Mouse (Mus musculus): ENCODE measurements around the gene Med11. TPM values are rescaled to one million over a fixed set of nuclear protein-coding genes. Genes with fewer than 3 reads are reported as not detected.

Med11 gene
- polyA plus RNA-seq (2014; fragmentation: Illumina TruSeq; extraction: RNeasy Lipid Tissue Mini Kit (QIAGEN cat#74804); ENCODE audit: low read depth, low replicate concordance), result 5.6 TPM

GRCm38 (mm10) chr11:70451797-70452498 lies at the start of gene Med11:
Gene Med11 (plus strand): TSS chr11:70451919.

GRCm38 (mm10) chr11:70409594-70410296 lies 42.0 kb upstream of the Med11 start, which contains the start of gene Pelp1:
Gene Pelp1 (minus strand): TSS chr11:70410031.

DNA sequence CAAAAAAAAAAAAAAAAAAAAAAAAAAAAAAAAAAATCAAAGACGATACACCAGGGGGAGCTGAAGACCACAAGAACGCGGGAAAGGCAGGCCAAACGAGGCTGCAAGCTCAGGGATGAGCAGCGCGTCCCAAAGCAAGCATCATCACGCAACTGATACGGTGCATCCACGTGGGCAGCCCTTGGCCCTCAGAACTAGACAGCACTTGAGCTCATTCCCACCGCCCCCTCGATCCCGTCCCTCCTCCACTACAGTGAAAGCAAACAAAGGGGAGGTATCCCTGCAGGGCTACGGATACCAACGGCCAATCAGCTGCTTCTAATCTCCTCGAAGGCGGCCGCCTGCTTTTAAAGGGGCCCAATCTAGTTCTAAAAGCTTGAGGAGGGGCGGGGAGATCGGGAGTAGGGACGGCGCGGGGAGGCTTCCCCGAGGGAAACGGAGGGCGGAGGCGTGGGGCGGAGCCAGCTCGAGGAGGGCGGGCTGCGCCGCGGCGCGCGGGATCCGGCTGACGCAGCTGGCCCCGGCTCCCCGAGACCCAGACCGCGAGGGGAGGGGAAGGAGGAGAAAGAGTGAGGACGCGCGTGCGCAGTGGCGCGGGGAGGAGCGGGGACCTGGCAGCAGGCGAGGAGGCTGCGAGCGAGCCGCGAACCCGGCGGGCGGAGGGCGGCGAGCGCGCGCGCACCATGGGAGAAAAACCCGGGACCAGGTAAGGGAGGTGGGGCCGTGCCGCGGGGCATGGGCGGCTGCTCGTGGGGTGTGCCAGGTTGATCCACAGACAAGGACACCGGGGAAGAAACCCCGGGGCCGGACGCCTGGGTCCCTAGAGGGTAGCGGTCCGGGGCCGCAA lies 19.4 kb upstream of the Med11 start, which contains the start of gene Arrb2:
Gene Arrb2 (plus strand): TSS at position 588 of the 847 bp plus-strand sequence.

DNA sequence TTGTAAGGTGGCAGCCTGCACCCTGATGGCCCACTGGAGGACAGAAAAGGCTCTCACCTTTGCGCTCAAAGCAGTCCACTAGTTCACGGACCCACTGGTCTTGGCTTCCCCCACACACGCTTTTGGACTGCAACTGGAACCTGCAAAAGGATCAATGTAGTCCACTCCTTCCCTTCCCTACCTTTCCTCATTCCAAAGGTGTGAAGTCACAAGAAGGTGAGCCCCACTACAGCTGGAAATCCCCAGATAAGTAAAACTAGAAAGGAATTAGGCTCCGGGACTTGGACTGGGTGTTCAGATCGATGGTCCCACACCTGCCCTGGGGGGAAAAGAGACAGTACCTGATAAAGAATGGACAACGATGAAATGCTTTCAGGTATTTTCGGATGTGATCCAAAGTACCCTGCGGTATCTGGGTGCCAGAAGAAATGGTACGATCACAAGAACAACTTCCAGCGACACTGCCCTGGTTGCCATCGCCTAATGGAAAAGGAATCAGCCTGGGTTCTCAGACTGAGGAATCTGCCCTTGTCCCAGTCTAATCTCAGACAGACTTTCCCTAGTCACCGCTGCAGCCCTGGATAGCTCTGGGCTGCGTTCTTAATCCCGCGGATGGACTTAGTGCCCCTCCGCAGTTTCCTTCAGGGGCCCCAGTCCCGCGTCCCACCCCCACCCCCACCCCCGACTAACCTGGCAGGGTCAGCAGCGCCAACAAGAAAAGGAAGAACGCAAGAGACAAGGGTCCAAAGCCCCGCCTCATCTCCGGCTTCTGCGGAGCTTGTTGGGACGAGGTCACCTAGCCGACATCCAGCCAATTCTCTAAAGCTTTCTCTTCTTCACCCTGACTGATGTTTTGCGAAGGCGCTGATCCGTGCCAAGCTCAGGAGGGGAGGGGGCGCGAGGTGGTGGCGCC lies 7.2 kb downstream of the Med11 start, which contains the start of gene Zmynd15:
Gene Zmynd15 (plus strand): TSS at position 746 of the 913 bp plus-strand sequence.

GRCm38 (mm10) chr11:70459601-70460101 lies 7.9 kb downstream of the Med11 start, which contains the start of gene Cxcl16:
Gene Cxcl16 (minus strand): TSS chr11:70459984.

Other genes starting within 250 kb of the Med11 start
- not detected for gene Slc16a11, start 239.2 kb upstream of the Med11 start, polyA plus RNA-seq (2014; fragmentation: Illumina TruSeq; extraction: RNeasy Lipid Tissue Mini Kit (QIAGEN cat#74804); ENCODE audit: low read depth, low replicate concordance)
- gene Slc16a13, start 230.9 kb upstream of the Med11 start, polyA plus RNA-seq (2014; fragmentation: Illumina TruSeq; extraction: RNeasy Lipid Tissue Mini Kit (QIAGEN cat#74804); ENCODE audit: low read depth, low replicate concordance), result 2.2 TPM
- gene Bcl6b, start 222.1 kb upstream of the Med11 start, polyA plus RNA-seq (2014; fragmentation: Illumina TruSeq; extraction: RNeasy Lipid Tissue Mini Kit (QIAGEN cat#74804); ENCODE audit: low read depth, low replicate concordance), result 13.0 TPM
- 2.4 TPM for gene 0610010K14Rik, start 214.0 kb upstream of the Med11 start, polyA plus RNA-seq (2014; fragmentation: Illumina TruSeq; extraction: RNeasy Lipid Tissue Mini Kit (QIAGEN cat#74804); ENCODE audit: low read depth, low replicate concordance)
- gene Gm21988, start 212.1 kb upstream of the Med11 start, polyA plus RNA-seq (2014; fragmentation: Illumina TruSeq; extraction: RNeasy Lipid Tissue Mini Kit (QIAGEN cat#74804); ENCODE audit: low read depth, low replicate concordance), result 1.9 TPM
- gene Rnasek, start 212.1 kb upstream of the Med11 start, polyA plus RNA-seq (2014; fragmentation: Illumina TruSeq; extraction: RNeasy Lipid Tissue Mini Kit (QIAGEN cat#74804); ENCODE audit: low read depth, low replicate concordance), result 48.7 TPM
- 0.87 TPM for gene Alox12, start 196.6 kb upstream of the Med11 start, polyA plus RNA-seq (2014; fragmentation: Illumina TruSeq; extraction: RNeasy Lipid Tissue Mini Kit (QIAGEN cat#74804); ENCODE audit: low read depth, low replicate concordance)
- gene Alox12e, start 129.3 kb upstream of the Med11 start, polyA plus RNA-seq (2014; fragmentation: Illumina TruSeq; extraction: RNeasy Lipid Tissue Mini Kit (QIAGEN cat#74804); ENCODE audit: low read depth, low replicate concordance), result not detected
- gene Alox15, start 99.9 kb upstream of the Med11 start, polyA plus RNA-seq (2014; fragmentation: Illumina TruSeq; extraction: RNeasy Lipid Tissue Mini Kit (QIAGEN cat#74804); ENCODE audit: low read depth, low replicate concordance), result not detected
- gene Pelp1, start 41.9 kb upstream of the Med11 start, polyA plus RNA-seq (2014; fragmentation: Illumina TruSeq; extraction: RNeasy Lipid Tissue Mini Kit (QIAGEN cat#74804); ENCODE audit: low read depth, low replicate concordance), result 8.9 TPM
- 2.3 TPM for gene Arrb2, start 19.3 kb upstream of the Med11 start, polyA plus RNA-seq (2014; fragmentation: Illumina TruSeq; extraction: RNeasy Lipid Tissue Mini Kit (QIAGEN cat#74804); ENCODE audit: low read depth, low replicate concordance)
- gene Zmynd15, start 7.5 kb downstream of the Med11 start, polyA plus RNA-seq (2014; fragmentation: Illumina TruSeq; extraction: RNeasy Lipid Tissue Mini Kit (QIAGEN cat#74804); ENCODE audit: low read depth, low replicate concordance), result 0.35 TPM
- gene Cxcl16, start 8.1 kb downstream of the Med11 start, polyA plus RNA-seq (2014; fragmentation: Illumina TruSeq; extraction: RNeasy Lipid Tissue Mini Kit (QIAGEN cat#74804); ENCODE audit: low read depth, low replicate concordance), result 10.3 TPM
- not detected for gene Tm4sf5, start 53.3 kb downstream of the Med11 start, polyA plus RNA-seq (2014; fragmentation: Illumina TruSeq; extraction: RNeasy Lipid Tissue Mini Kit (QIAGEN cat#74804); ENCODE audit: low read depth, low replicate concordance)
- not detected for gene Vmo1, start 62.7 kb downstream of the Med11 start, polyA plus RNA-seq (2014; fragmentation: Illumina TruSeq; extraction: RNeasy Lipid Tissue Mini Kit (QIAGEN cat#74804); ENCODE audit: low read depth, low replicate concordance)
- gene Gltpd2, start 67.3 kb downstream of the Med11 start, polyA plus RNA-seq (2014; fragmentation: Illumina TruSeq; extraction: RNeasy Lipid Tissue Mini Kit (QIAGEN cat#74804); ENCODE audit: low read depth, low replicate concordance), result not detected
- 23.1 TPM for gene Psmb6, start 73.4 kb downstream of the Med11 start, polyA plus RNA-seq (2014; fragmentation: Illumina TruSeq; extraction: RNeasy Lipid Tissue Mini Kit (QIAGEN cat#74804); ENCODE audit: low read depth, low replicate concordance)
- gene Gm40193, start 81.0 kb downstream of the Med11 start, polyA plus RNA-seq (2014; fragmentation: Illumina TruSeq; extraction: RNeasy Lipid Tissue Mini Kit (QIAGEN cat#74804); ENCODE audit: low read depth, low replicate concordance), result not detected
- 1.0 TPM for gene Pld2, start 88.1 kb downstream of the Med11 start, polyA plus RNA-seq (2014; fragmentation: Illumina TruSeq; extraction: RNeasy Lipid Tissue Mini Kit (QIAGEN cat#74804); ENCODE audit: low read depth, low replicate concordance)
- 2.2 TPM for gene Mink1, start 111.0 kb downstream of the Med11 start, polyA plus RNA-seq (2014; fragmentation: Illumina TruSeq; extraction: RNeasy Lipid Tissue Mini Kit (QIAGEN cat#74804); ENCODE audit: low read depth, low replicate concordance)
- gene 4930544D05Rik, start 163.9 kb downstream of the Med11 start, polyA plus RNA-seq (2014; fragmentation: Illumina TruSeq; extraction: RNeasy Lipid Tissue Mini Kit (QIAGEN cat#74804); ENCODE audit: low read depth, low replicate concordance), result not detected
- gene Chrne, start 167.3 kb downstream of the Med11 start, polyA plus RNA-seq (2014; fragmentation: Illumina TruSeq; extraction: RNeasy Lipid Tissue Mini Kit (QIAGEN cat#74804); ENCODE audit: low read depth, low replicate concordance), result not detected
- not detected for gene Gp1ba, start 187.2 kb downstream of the Med11 start, polyA plus RNA-seq (2014; fragmentation: Illumina TruSeq; extraction: RNeasy Lipid Tissue Mini Kit (QIAGEN cat#74804); ENCODE audit: low read depth, low replicate concordance)
- 33.4 TPM for gene Rnf167, start 195.3 kb downstream of the Med11 start, polyA plus RNA-seq (2014; fragmentation: Illumina TruSeq; extraction: RNeasy Lipid Tissue Mini Kit (QIAGEN cat#74804); ENCODE audit: low read depth, low replicate concordance)
- 30.6 TPM for gene Slc25a11, start 195.6 kb downstream of the Med11 start, polyA plus RNA-seq (2014; fragmentation: Illumina TruSeq; extraction: RNeasy Lipid Tissue Mini Kit (QIAGEN cat#74804); ENCODE audit: low read depth, low replicate concordance)
- gene Pfn1, start 202.7 kb downstream of the Med11 start, polyA plus RNA-seq (2014; fragmentation: Illumina TruSeq; extraction: RNeasy Lipid Tissue Mini Kit (QIAGEN cat#74804); ENCODE audit: low read depth, low replicate concordance), result 121 TPM
- 2.7 TPM for gene Eno3, start 205.3 kb downstream of the Med11 start, polyA plus RNA-seq (2014; fragmentation: Illumina TruSeq; extraction: RNeasy Lipid Tissue Mini Kit (QIAGEN cat#74804); ENCODE audit: low read depth, low replicate concordance)
- 39.1 TPM for gene Spag7, start 217.5 kb downstream of the Med11 start, polyA plus RNA-seq (2014; fragmentation: Illumina TruSeq; extraction: RNeasy Lipid Tissue Mini Kit (QIAGEN cat#74804); ENCODE audit: low read depth, low replicate concordance)
- gene Camta2, start 236.2 kb downstream of the Med11 start, polyA plus RNA-seq (2014; fragmentation: Illumina TruSeq; extraction: RNeasy Lipid Tissue Mini Kit (QIAGEN cat#74804); ENCODE audit: low read depth, low replicate concordance), result 0.87 TPM
- gene Inca1, start 248.2 kb downstream of the Med11 start, polyA plus RNA-seq (2014; fragmentation: Illumina TruSeq; extraction: RNeasy Lipid Tissue Mini Kit (QIAGEN cat#74804); ENCODE audit: low read depth, low replicate concordance), result 3.7 TPM
- gene Kif1c, start 248.6 kb downstream of the Med11 start, polyA plus RNA-seq (2014; fragmentation: Illumina TruSeq; extraction: RNeasy Lipid Tissue Mini Kit (QIAGEN cat#74804); ENCODE audit: low read depth, low replicate concordance), result 32.8 TPM

Data from adrenal gland, adult 10 weeks (tissue).